Mouse (Mus musculus) MEL (cell line): ENCODE data around the gene Farp2. TPM values are rescaled to one million over a fixed set of nuclear protein-coding genes. Genes with fewer than 3 reads are reported as not detected.
"Not testable (repeated sequence)": the region's sequence is repeated elsewhere in the genome, so short reads cannot be mapped to it uniquely, and the experiment has no call there.

Experiments
- DNase-seq: peaks from one replicate; pipeline ENCODE4 v3.0.0; 2011; ENCODE audit warnings: low read depth, low spot score
- H3K27ac ChIP-seq: 2 replicates; pipeline ENCODE4 v1.5.1; 2012; ENCODE audit warnings: low read depth, mild to moderate bottlenecking, control low read depth, low read length, moderate library complexity; ENCODE audit not compliant: control insufficient read depth
- H3K27me3 ChIP-seq, 2 experiments: fragments of 150-350 bp in 1 of 2; sonication (generic) in 1 of 2; 2 replicates each; pipeline ENCODE4 v1.6.1; 2012; ENCODE audit warnings: low read length in 2 of 2, mild to moderate bottlenecking in 2 of 2, improper control_type of control experiment in 1 of 2, moderate library complexity in 1 of 2; ENCODE audit not compliant: insufficient read depth in 2 of 2, control insufficient read depth in 1 of 2
- H3K36me3 ChIP-seq, 2 experiments: 2 replicates each; pipeline ENCODE4 v1.6.1; 2012 to 2014; ENCODE audit warnings: low read length in 2 of 2, improper control_type of control experiment in 1 of 2, inconsistent platforms in 1 of 2, mild to moderate bottlenecking in 1 of 2; ENCODE audit not compliant: insufficient read depth in 2 of 2, control insufficient read depth in 1 of 2
- H3K4me1 ChIP-seq, 2 experiments: fragments of 150-350 bp in 1 of 2; sonication (generic) in 1 of 2; 2 replicates each; pipeline ENCODE4 v1.6.1; 2012; ENCODE audit warnings: low read length in 2 of 2, improper control_type of control experiment in 1 of 2, mild to moderate bottlenecking in 1 of 2; ENCODE audit not compliant: insufficient read depth in 2 of 2, control insufficient read depth in 1 of 2
- H3K4me3 ChIP-seq, 2 experiments: fragments of 150-350 bp in 1 of 2; sonication (generic) in 1 of 2; 2 replicates each; pipeline ENCODE4 v1.5.1; 2012; ENCODE audit warnings: low read depth in 2 of 2, low read length in 2 of 2, mild to moderate bottlenecking in 2 of 2, moderate library complexity in 2 of 2, control low read depth in 1 of 2, improper control_type of control experiment in 1 of 2; ENCODE audit not compliant: control insufficient read depth in 1 of 2, insufficient read depth in 1 of 2
- H3K79me2 ChIP-seq: 2 replicates; pipeline ENCODE4 v1.6.1; 2012; ENCODE audit warnings: mild to moderate bottlenecking, low read length, moderate library complexity; ENCODE audit not compliant: control insufficient read depth, poor library complexity, insufficient read depth
- H3K9ac ChIP-seq: 2 replicates; pipeline ENCODE4 v1.6.1; 2012; ENCODE audit warnings: low read depth, mild to moderate bottlenecking, control low read depth, low read length, moderate library complexity; ENCODE audit not compliant: control insufficient read depth, poor library complexity, severe bottlenecking
- H3K9me3 ChIP-seq: fragments of 150-350 bp; sonication (generic); replicated peaks from 2 replicates; pipeline ENCODE4 v1.6.1; 2012; ENCODE audit warnings: mild to moderate bottlenecking, low read length, improper control_type of control experiment, moderate library complexity; ENCODE audit not compliant: insufficient read depth
- BHLHE40 ChIP-seq: IDR thresholded peaks from 2 replicates; pipeline ENCODE4 v1.6.1; 2012; ENCODE audit warnings: low read depth, mild to moderate bottlenecking, inconsistent platforms, low read length, improper control_type of control experiment, borderline replicate concordance
- CHD2 ChIP-seq: IDR thresholded peaks from 2 replicates; pipeline ENCODE4 v1.6.1; 2011; ENCODE audit warnings: low read length, improper control_type of control experiment
- CTCF ChIP-seq, 3 experiments: IDR thresholded peaks in 2 of 3; conservative IDR thresholded peaks in 1 of 3; 2 replicates each; pipeline ENCODE4 v1.5.1; 2011 to 2012; ENCODE audit warnings: low read length in 3 of 3, low read depth in 2 of 3, mild to moderate bottlenecking in 2 of 3, improper control_type of control experiment in 1 of 3, inconsistent platforms in 1 of 3, mixed read lengths in 1 of 3, moderate library complexity in 1 of 3; ENCODE audit not compliant: control insufficient read depth in 1 of 3, insufficient read depth in 1 of 3, poor library complexity in 1 of 3, severe bottlenecking in 1 of 3
- EP300 ChIP-seq, 2 experiments: IDR thresholded peaks; 2 replicates each; pipeline ENCODE4 v1.6.1; 2011; ENCODE audit warnings: improper control_type of control experiment in 2 of 2, low read length in 2 of 2, low read depth in 1 of 2, mild to moderate bottlenecking in 1 of 2
- ETS1 ChIP-seq: IDR thresholded peaks from 2 replicates; pipeline ENCODE4 v1.6.1; 2012; ENCODE audit warnings: low read depth, mild to moderate bottlenecking, inconsistent platforms, low read length, improper control_type of control experiment, moderate library complexity
- GATA1 ChIP-seq: IDR thresholded peaks from 2 replicates; pipeline ENCODE4 v1.6.1; 2011; ENCODE audit warnings: low read depth, low read length, improper control_type of control experiment
- KAT2A ChIP-seq: conservative IDR thresholded peaks from 2 replicates; pipeline ENCODE4 v1.6.1; 2012; ENCODE audit warnings: low read depth, low read length, improper control_type of control experiment, inconsistent platforms
- MEF2A ChIP-seq: IDR thresholded peaks from 2 replicates; pipeline ENCODE4 v1.6.1; 2014; ENCODE audit warnings: low read depth, mild to moderate bottlenecking, inconsistent platforms, low read length, improper control_type of control experiment; ENCODE audit not compliant: poor library complexity, insufficient replicate concordance, severe bottlenecking; ENCODE audit errors: extremely low read depth
- MXI1 ChIP-seq: IDR thresholded peaks from 2 replicates; pipeline ENCODE4 v1.6.1; 2011; ENCODE audit warnings: mild to moderate bottlenecking, low read depth, low read length, improper control_type of control experiment
- MYB ChIP-seq: IDR thresholded peaks from 2 replicates; pipeline ENCODE4 v1.6.1; 2011; ENCODE audit warnings: mild to moderate bottlenecking, low read depth, low read length, improper control_type of control experiment
- MYC ChIP-seq: IDR thresholded peaks from 2 replicates; pipeline ENCODE4 v1.6.1; 2011; ENCODE audit warnings: low read depth, mild to moderate bottlenecking, low read length, improper control_type of control experiment, moderate library complexity
- NRF1 ChIP-seq: IDR thresholded peaks from 2 replicates; pipeline ENCODE4 v1.6.1; 2014; ENCODE audit warnings: low read depth, mild to moderate bottlenecking, inconsistent platforms, low read length, improper control_type of control experiment, moderate library complexity; ENCODE audit not compliant: poor library complexity, insufficient read depth, severe bottlenecking
- POLR2AphosphoS2 ChIP-seq: IDR thresholded peaks from 2 replicates; pipeline ENCODE4 v1.6.1; 2011; ENCODE audit warnings: low read length, improper control_type of control experiment
- RAD21 ChIP-seq: IDR thresholded peaks from 2 replicates; pipeline ENCODE4 v1.6.1; 2011; ENCODE audit warnings: mild to moderate bottlenecking, low read depth, low read length, improper control_type of control experiment
- RCOR1 ChIP-seq: IDR thresholded peaks from 2 replicates; pipeline ENCODE4 v1.6.1; 2012; ENCODE audit warnings: low read depth, mild to moderate bottlenecking, inconsistent platforms, low read length, improper control_type of control experiment
- SMC3 ChIP-seq: IDR thresholded peaks from 2 replicates; pipeline ENCODE4 v1.6.1; 2011; ENCODE audit warnings: low read depth, low read length, improper control_type of control experiment
- TBP ChIP-seq: IDR thresholded peaks from 2 replicates; pipeline ENCODE4 v1.8.0; 2011; ENCODE audit warnings: low read depth, low read length, improper control_type of control experiment
- ZC3H11A ChIP-seq: IDR thresholded peaks from 2 replicates; pipeline ENCODE4 v1.6.1; 2012; ENCODE audit warnings: low read depth, mild to moderate bottlenecking, inconsistent platforms, low read length, improper control_type of control experiment
- ZNF384 ChIP-seq: IDR thresholded peaks from 2 replicates; pipeline ENCODE4 v1.6.1; 2012; ENCODE audit warnings: low read depth, mild to moderate bottlenecking, inconsistent platforms, low read length, improper control_type of control experiment
- polyA plus RNA-seq, 2 experiments: library from polyadenylated mRNA; stranded (reverse) in 1 of 2; unstranded in 1 of 2; fragments of >175 nt in 1 of 2; fragments of >200 nt in 1 of 2; gene quantifications; 2 replicates each; pipeline versions ENCODE4 v1.2.1 to v1.2.4; 2012; ENCODE audit warnings: low replicate concordance in 2 of 2, low read depth in 1 of 2; ENCODE audit not compliant: insufficient read length in 2 of 2, insufficient read depth in 1 of 2, missing spikeins in 1 of 2
- total RNA-seq: library from RNA; depleted of rRNA; stranded (reverse); fragments of 300-350 nt; gene quantifications from 2 replicates; pipeline ENCODE4 v1.2.3, GENCODE M21; 2012

Farp2 gene
- total and polyA plus RNA-seq, 3 experiments = 9.7 to 12.0 TPM; not detected in 1

DNA sequence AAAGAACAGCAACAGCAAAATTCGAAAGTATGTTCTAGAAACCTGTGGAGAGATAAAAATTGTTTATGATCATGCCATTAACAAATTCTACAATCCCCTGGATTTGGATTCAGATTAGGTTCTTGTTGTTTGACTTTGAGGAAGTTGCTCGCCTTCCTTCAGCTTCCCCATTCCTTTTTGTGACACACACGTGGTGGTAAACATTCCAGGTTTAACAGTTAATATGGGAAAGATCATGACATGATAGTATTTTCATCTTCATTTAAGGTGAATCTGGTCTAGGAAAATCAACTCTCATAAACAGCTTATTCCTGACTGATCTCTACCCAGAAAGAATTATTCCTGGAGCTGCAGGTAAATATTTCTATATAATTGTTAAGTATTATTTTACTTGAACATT lies 16.6 kb upstream of the Farp2 start:
- TF ChIP-seq MEF2A (no peak), BHLHE40 (no peak), TBP (no peak), ZNF384 (no peak), MXI1 (peak; percentile 51; the same call in 1 of the 2 replicates), MYC (0 out of 2 replicates have a peak, but pooled peaks have one; percentile 19), MYB (no peak), POLR2AphosphoS2 (0 out of 2 replicates have a peak, but pooled peaks have one; percentile 52), RCOR1 (no peak), KAT2A (no peak), CTCF (IDR thresholded peaks at IDR 0.05 in 2 of 3, conservative IDR thresholded peaks at IDR 0.05 in 1 of 3; ENCODE audit: control insufficient read depth in 1 of 3, insufficient read depth in 1 of 3, low read depth in 2 of 3, low read length in 3 of 3, poor library complexity in 1 of 3, severe bottlenecking in 1 of 3) (no peak)
- TF ChIP-seq, all 39 proteins: peak for 3
- Histone ChIP-seq H3K4me3 (no peak overlapping the region), H3K9me3 (no peaks in the 10 kb centered on the region), H3K9ac (no peak overlapping the region), H3K27ac (no peak overlapping the region), H3K79me2 (peaks cover 6% of the 10 kb centered on the region), H3K4me1 (no peaks in the 10 kb centered on the region), H3K27me3 (no peaks in the 10 kb centered on the region), H3K36me3 (peaks cover 7 to 62% of the 10 kb centered on the region in 2 experiments)
- DNase-seq = peak; percentile 48

GRCm38 (mm10) chr1:93506944-93507676 lies 4.8 kb upstream of the Farp2 start:
- 0 out of 2 replicates have a peak overlapping the region, but pooled peaks have one; percentile 32 for H3K27ac ChIP-seq
- no peak overlapping the region for H3K4me3 ChIP-seq
- no peaks in the 10 kb centered on the region for H3K9me3 ChIP-seq
- H3K4me1 ChIP-seq = peaks cover 4 to 8% of the 10 kb centered on the region in 2 experiments
- peaks cover 1% of the 10 kb centered on the region; the same call in 1 of the 2 replicates for H3K79me2 ChIP-seq
- DNase-seq = peak; percentile 86
- H3K9ac ChIP-seq = no peak overlapping the region
- H3K27me3 ChIP-seq = no peaks in the 10 kb centered on the region
- peaks cover 15 to 51% of the 10 kb centered on the region in 2 experiments for H3K36me3 ChIP-seq
- peak; percentile 92 for TF ChIP-seq ZNF384
- peak; percentile 6 to 59 (median 27); a peak in 2 of 6 replicates for TF ChIP-seq CTCF (IDR thresholded peaks at IDR 0.05 in 2 of 3, conservative IDR thresholded peaks at IDR 0.05 in 1 of 3; ENCODE audit: control insufficient read depth in 1 of 3, insufficient read depth in 1 of 3, low read depth in 2 of 3, low read length in 3 of 3, poor library complexity in 1 of 3, severe bottlenecking in 1 of 3)
- TF ChIP-seq RAD21 = peak; percentile 70
- peak; percentile 34 to 71; a peak in 3 of 4 replicates for TF ChIP-seq EP300 (IDR thresholded peaks at IDR 0.05; ENCODE audit: low read depth in 1 of 2, low read length in 2 of 2)
- TF ChIP-seq SMC3 = peak; percentile 37
- peak; percentile 43; the same call in 1 of the 2 replicates for TF ChIP-seq ETS1
- TF ChIP-seq ZC3H11A = peak; percentile 16; the same call in 1 of the 2 replicates
- peak; percentile 81 for TF ChIP-seq RCOR1
- no peak for TF ChIP-seq CHD2
- TF ChIP-seq GATA1 = peak; percentile 86
- no peak for TF ChIP-seq POLR2AphosphoS2
- no peak for TF ChIP-seq NRF1
- TF ChIP-seq, all 39 proteins: peak for 9

DNA sequence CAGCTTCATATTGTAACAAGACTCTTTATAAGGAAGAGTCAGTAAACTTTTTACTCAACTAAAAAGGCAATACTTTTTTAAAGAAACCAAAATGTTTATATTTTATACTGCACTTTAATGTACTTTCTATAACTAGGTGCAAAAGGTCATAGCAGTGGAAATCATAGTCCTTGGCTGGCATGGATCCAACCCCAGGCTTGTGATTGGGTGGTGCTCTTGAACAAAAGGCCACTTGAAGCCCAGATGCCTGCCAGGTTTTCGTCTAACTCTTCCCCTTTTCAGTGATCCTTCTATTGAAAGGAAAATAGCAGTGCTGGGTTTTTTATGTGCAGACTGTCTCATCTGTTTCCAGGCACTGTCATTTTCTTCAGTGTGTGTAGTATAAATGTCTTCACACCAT lies 3.3 kb upstream of the Farp2 start:
- Histone ChIP-seq H3K36me3 (peaks cover 19 to 41% of the 10 kb centered on the region in 2 experiments), H3K4me1 (peaks cover 5 to 21% of the 10 kb centered on the region in 2 experiments)
- not testable (repeated sequence) for H3K9me3 ChIP-seq, H3K4me3 ChIP-seq, H3K27ac ChIP-seq, H3K79me2 ChIP-seq, DNase-seq, H3K27me3 ChIP-seq, H3K9ac ChIP-seq
